Mouse (Mus musculus): ENCODE measurements around the gene Smtn.
A peak's percentile ranks its signal among the peaks of the same experiment; 100 is the strongest.

Gene Smtn

DNA sequence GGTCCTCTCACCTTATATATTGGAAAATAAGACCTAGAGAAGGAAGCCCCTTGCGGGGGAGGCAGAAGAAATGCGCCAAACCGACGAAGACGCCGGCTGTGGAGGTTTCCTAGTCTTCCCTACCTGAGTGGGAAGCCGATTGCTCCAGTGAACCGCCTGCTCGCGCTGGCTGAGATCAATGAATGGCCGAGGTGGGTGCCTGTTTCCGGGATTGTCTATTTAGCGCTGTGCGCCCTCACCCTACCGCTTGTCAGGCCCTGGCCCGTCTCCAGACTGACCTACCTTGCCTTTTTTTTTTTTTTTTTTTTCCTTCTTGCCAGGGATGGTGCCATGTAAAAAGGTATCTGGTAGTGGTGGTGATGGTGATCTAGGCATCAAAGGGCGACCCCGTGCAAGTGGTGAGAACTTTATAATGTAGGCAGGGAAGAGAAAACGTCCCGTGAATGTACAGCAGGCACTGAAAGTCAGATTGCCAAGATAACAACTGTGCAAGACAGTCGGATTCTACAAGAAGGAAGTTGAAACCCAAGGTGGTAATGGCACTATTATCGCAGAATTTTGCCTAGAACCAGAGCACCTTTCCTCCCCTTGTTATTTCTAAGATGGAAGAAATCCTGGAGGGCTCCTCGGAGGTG, at the start of gene Smtn:
Smtn (minus strand) TSS at position 162 of the 635 bp plus-strand sequence.
- no peak for DNase-seq (ENCODE audit: low spot score in 2 of 2)

DNA sequence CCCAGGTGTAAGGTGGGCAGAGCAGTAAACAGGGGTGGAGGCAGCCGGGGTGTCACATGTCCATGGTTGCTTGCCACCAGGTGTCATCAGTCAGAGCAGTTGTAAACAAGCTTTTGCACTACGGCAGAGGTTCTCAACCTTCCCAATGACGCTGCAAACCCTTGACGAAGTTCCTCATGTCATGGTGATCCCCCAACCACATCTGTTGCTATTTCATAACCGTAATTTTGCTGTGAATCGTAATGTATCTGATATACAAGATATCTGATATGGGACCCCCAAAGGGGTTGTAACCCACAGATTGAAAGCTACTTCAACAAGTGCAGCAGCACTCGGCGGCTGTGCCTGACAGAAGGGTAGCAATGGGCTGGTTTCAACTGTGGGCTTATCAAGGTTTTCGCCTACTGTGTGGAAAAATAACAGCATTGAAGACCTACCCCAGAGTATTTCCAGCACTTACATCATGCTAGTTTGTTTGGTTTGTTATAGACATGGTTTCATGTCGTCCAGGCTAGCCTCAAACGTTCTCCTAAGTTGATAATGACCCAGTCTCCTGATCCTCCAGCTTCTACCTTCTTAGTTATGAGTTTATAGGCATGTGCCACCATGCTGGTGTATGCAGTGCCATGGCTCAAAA, 47.7 kb upstream of the Smtn start:
- DNase-seq (ENCODE audit: low spot score in 2 of 2): no peak

GRCm38 (mm10) chr11:3587350-3587749, 46.9 kb upstream of the Smtn start:
- DNase-seq (ENCODE audit: low spot score in 2 of 2): no peak

- DNase-seq (ENCODE audit: low spot score in 2 of 2): no peak
Measured at GRCm38 (mm10) chr11:3585983-3586618, 45.7 kb upstream of the Smtn start.

DNA sequence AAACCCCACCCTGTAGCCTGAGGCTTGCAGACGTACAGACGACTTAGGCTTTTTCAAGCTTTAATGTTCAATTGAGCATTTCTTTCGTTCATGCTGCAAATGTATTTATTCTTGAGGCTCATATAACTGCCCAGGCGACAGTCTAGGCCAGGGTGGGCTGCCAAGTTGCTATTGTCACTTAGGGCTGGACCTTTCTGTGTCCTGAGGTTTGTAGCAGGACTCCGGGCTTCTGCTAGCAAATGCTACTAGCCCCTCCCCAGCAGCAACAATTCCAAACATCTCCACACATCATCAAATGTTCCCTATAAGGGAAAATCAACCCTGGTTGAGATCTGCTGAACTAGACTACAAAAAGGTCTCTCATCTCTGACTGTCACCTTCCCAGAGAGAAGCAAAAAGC, 42.7 kb upstream of the Smtn start:
- no peak for DNase-seq (ENCODE audit: low spot score in 2 of 2)

DNA sequence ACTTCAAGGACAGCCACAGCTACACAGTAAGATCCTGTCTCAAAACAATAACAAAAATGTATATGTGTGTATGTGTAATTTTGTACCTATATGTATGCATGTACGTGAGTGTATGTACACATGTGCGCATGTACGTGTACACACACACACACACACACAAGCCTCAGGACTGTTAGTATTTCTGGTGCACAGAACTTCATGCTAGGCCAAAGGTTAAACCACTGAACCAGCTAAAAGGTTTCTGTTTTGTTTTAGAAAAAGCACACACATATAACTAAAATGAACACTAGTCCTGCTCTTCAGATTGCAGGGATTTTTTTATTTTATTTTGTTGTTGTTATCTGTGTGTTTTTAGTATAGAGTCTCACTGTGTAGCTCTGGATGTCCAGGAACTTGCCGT, 41.5 kb upstream of the Smtn start:
- DNase-seq (ENCODE audit: low spot score in 2 of 2): no peak

DNA sequence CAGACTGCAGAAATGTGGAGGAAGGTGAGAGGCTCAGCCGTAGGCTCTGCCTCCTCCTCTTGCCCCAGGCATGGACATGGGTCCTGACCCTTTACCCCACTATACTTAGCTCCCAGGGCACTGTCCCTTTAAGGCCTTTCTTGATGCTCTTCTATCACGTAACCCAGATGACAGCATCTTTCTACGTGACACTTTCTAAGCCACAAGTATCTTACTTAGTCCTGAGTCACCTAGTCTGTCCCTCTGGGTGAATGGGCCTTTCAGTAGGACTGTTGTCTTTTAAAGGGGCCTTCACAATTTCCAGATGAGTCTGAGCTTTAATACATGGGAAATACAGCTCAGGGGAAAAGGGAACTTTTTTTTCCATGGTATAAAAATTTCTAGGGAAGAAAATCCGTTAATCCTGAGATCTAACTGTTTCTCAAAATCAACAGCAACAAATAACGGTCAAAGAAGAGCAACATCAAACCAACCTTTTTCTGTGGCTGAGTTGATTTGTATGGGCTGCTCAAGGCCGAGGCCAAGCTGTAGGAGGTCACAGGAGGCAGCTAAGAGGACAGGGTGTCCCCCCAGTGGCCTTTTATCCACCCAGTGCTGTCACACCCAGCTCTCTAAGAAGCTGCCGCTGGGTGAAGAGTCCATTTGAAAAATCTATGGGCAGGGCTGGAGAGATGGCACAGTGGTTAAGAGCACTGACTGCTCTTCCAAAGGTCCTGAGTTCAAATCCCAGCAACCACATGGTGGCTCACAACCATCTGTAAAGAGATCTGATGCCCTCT, 40.1 kb upstream of the Smtn start:
- DNase-seq (ENCODE audit: low spot score in 2 of 2): no peak

DNA sequence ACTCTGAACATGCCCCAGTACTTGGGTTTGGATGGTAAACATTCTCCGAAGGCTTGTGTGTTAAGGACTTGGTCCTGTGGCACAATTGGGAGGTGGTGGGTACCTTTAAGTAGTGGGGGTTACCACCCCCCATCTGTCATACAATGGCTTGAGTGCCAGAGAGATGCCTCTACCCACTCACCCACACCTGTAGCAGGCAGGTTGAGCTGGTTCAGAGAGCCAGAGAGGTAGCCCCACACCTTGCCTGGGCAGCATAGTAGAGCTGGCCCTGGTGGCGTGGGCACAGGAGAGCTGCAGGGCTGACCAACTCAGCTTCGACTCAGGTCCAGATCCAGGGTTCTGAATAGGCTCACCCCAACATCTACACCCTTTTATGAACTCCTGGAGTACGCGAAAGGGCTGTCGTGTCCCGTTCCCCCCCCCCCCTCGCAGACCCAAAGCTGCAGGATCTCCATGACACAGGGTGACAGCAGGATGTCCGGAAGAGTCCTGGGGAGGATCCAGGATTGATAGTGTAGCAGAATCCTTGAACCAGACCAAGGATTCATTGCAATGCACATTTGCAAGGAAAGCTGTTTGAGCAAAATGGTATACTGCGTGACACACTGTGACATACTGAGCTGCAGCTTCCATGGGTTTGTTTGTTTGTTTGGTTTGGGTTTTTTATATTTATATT, 37.8 kb upstream of the Smtn start:
- no peak for DNase-seq (ENCODE audit: low spot score in 2 of 2)

- no peak for DNase-seq (ENCODE audit: low spot score in 2 of 2)
Measured at GRCm38 (mm10) chr11:3575238-3575637, 34.8 kb upstream of the Smtn start.

DNA sequence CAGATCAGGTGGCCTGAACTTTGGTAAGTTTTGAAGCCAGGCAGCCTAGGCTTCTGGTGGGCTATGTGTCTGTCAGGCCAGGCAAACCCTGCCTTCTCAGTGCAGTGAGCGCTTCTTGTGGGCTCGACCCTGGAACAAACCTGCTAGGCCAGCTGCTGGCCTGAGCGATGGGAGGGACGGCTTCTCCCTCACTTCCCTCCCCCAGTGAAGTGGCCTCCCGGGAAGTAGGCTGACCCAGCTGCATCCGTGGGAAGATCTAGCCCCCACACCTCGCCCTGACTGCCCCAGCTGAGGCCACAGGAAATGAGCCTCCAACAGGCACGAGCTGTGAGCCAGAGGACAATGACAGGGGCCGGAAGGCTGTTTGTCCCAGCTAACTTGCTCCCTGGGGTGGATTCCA, 32.7 kb upstream of the Smtn start:
- DNase-seq (ENCODE audit: low spot score in 2 of 2): peak; percentile 34 to 63

- no peak for DNase-seq (ENCODE audit: low spot score in 2 of 2)
Measured at GRCm38 (mm10) chr11:3572181-3572580, 31.8 kb upstream of the Smtn start.

GRCm38 (mm10) chr11:3570321-3570720, 29.9 kb upstream of the Smtn start:
- DNase-seq (ENCODE audit: low spot score in 2 of 2): no peak

- DNase-seq (ENCODE audit: low spot score in 2 of 2): no peak
Measured at GRCm38 (mm10) chr11:3567896-3568295, 27.5 kb upstream of the Smtn start.

DNA sequence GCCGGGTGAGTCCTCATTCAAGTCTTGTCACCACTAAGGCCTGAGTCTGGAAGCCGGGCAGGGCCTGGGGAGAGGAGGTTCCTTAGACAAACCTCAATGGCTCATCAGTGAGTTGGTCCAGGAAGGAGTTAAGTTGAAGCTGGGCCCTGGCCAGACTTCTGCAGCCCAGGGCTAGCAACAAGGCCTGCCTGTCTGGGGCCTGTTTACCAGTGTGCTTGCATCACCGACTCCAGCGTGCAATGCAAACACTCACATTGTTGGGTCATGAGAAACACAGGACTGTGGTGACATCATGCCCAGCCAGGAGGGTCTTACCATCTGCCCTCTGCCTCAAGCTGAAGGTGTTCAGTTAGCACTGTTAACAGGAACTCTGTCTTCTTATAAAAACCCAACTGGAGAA, 25.6 kb upstream of the Smtn start:
- no peak for DNase-seq (ENCODE audit: low spot score in 2 of 2)

DNA sequence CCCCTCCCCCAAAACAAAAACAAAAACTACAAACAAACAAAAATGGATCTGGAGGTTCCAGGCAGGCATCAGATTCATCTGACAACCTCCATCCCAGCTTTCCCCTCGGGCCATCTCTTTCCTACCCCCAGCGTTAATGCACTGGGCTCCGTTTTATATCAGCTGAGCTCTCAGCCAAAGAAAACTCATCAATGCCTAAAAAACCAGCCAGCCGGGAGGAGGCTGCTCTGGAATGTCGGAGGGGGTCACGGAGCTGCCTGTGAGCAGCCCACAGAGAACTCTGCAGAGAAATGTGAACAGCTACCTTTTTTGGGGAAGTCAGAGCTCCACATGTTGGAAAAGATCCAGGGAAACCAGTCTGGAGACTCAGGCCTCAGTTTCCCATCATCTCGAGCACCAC, 24.0 kb upstream of the Smtn start:
- no peak for DNase-seq (ENCODE audit: low spot score in 2 of 2)

GRCm38 (mm10) chr11:3563853-3564252, 23.4 kb upstream of the Smtn start:
- no peak for DNase-seq (ENCODE audit: low spot score in 2 of 2)

DNA sequence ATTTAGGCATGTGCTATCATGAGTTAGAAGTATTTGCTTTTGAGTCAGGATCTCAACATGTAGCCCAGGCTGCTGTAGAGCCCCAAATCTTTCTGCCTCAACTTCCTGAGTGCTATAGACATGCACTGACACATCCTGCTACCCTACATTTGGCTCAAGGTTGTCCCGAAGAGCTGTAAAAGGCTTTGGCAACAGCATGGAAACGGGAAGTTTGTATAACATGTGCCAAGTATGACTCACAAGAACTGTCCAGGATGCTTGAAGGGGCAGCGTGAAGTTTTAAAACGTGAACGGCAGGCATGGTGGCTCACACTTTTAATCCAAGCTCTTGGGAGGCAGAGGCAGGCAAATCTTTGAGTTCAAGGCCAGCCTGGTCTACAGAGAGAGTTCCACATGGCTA, 19.8 kb upstream of the Smtn start:
- DNase-seq (ENCODE audit: low spot score in 2 of 2): no peak

DNA sequence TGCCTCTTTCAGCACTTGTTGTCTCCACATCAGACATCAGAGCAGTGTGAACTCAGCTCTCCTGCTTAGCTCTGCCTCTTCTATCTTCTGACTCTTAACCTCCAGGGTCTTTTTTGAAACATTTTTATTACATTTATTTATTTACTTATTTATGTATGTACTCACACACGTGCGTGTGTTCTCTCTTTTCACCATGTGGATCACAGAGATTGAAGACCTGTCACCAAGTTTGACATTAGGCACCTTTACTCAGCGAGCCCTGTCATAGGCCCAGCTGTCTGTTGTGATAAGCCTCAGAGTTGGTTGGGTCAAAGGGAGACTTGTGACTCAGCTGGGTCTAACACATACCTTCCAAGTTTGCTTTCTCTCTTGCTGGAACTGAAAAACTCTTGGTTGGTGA, 17.4 kb upstream of the Smtn start:
- DNase-seq (ENCODE audit: low spot score in 2 of 2): no peak

DNA sequence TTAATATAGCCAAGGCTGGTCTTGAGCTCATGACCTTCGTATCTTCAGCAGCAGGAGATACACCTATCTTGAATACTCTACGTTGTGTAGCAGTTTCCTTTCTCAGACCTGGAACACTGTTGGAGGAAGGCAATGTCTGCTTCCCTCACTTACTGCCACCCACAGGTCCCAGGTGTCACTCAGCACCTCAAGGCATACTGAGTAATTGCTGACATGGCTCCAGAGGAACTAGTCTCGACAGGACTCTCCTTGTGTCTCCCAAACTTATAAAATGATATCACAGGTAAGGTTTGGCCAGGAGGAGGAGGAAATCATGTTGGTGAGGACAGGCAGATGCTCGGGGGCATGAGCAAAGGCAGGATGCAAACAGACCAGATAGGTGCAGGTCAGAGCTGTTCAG, 14.6 kb upstream of the Smtn start:
- no peak for DNase-seq (ENCODE audit: low spot score in 2 of 2)

GRCm38 (mm10) chr11:3549791-3550190, 9.4 kb upstream of the Smtn start:
- DNase-seq (ENCODE audit: low spot score in 2 of 2): no peak

- no peak for DNase-seq (ENCODE audit: low spot score in 2 of 2)
Measured at GRCm38 (mm10) chr11:3548564-3549295, 8.3 kb upstream of the Smtn start.
